Mouse (Mus musculus) CD4-positive helper T cell, adult 2 months (primary cell): ENCODE measurements around the gene Stx4a.

Experiments
- DNase-seq: peaks from one replicate; pipeline ENCODE4 v3.0.0-alpha.2; 2012; ENCODE audit warnings: low read depth, missing footprints, low spot score

The Stx4a gene

DNA sequence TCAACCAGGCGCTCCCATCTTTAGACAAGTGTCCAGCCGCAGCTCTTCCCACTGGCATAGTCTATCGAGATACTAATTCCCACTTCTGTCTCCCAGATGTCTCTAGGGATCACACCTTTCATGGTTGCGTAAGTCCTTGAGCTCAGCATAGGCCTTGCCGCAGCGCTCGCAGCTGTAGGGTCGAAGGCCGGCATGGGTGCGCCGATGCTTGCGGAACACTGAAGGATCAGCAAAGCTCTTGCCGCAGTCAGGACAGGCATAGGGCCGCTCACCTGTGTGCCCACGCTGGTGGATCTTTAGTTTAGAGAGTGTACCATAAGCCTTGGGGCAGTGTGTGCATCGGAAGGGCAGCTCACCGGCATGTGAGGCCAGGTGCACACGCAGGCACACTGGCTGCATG, 43.5 kb downstream of the Stx4a start:
- DNase-seq, result no peak

DNA sequence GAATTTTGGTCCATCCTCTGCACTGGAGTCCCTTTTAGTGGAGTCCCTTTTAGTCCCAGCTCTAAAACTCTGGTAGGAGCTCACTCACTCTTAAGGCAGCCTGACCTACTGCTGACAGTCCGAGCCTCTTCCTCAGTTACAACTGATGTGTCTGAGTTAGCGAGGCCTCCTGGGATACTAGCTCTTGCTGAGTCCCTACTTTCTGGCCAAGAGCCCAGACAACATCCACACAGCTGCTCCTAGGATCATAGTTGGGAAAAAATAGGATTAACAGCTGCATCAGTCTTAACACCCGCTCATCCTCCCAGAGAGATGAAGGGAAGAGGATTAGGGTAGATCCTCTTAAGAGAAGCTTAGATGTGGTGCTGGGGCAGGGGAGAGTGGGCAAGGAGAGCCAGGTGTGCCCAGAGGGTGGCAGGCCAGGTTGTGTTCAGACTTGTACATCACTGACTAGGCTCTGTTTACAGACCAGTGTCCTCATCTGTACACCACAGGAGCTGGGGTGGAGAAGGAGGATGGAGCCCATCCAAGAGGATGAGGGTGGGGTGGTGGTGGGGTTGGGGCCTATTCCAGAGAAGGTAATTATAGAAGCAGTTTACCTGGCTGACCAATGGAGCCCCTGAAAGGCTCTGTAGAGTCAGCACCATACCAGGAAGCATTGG, 45.2 kb downstream of the Stx4a start:
- no peak for DNase-seq

- DNase-seq, result no peak
Measured at GRCm38 (mm10) chr7:127870136-127870821, 46.2 kb downstream of the Stx4a start.

GRCm38 (mm10) chr7:127874812-127875626, 50.9 kb downstream of the Stx4a start:
- no peak for DNase-seq

DNA sequence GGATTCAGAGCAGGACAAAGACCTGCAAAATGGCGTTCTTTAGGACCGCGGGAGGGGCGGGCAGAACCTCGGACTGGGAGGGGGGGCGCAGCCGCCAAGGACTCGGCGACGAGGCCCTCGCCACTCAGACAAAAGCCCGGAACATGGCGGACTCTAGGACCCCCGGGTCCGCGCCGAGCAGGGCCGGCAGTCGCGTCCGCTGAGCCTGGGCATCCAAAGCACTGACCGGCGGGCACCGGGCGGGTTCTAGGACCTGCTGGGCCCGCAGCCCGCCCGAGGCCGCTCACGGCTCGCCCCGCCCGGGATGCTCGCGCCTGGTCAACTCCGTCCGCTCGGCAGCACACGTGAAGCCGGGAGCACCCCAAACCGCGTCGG, 51.5 kb downstream of the Stx4a start:
- DNase-seq, result peak; percentile 90

DNA sequence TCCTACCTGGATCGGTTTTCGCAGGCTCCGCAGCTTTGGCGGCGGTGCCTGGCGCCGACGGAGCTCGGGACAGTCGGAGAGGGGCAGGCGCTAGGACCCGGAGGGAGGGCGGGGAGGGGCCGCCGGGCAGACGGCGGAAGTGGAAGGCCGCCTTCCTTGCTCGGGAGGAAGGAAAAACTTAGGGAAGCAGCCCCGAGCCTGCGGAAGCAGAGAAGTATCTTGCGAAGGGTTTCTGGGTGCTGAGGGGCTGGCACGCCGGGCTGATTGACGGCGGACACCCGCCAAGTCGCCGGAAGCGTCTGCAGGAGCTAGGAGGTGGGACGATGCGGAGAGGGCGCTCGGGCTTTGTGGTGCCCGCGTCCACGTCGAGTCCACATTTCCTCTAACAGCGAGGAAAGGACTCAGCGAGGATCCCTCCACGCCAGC, 52.0 kb downstream of the Stx4a start, which contains the start of gene Zfp646:
TSS of gene Zfp646 (plus strand) at position 181 of the 426 bp plus-strand sequence.
- peak; percentile 93 for DNase-seq

GRCm38 (mm10) chr7:127876467-127877348, 52.6 kb downstream of the Stx4a start, which contains the start of gene Zfp668:
Zfp668 (minus strand) TSS chr7:127876828.
- peak; percentile 91 for DNase-seq

DNA sequence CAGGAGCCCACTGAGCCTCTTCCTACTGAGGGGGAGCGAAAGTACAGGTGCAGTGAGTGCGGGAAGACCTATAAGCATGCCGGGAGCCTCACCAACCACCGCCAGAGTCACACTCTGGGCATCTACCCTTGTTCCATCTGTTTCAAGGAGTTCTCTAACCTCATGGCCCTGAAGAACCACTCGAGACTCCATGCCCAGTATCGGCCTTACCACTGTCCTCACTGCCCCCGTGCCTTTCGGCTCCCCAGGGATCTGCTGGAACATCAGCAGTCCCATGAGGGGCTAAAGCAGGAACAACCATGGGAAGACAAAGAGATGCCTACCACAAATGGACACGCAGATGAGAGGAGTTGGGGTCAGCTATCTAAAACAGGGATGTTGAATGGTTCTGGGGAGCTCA, 55.2 kb downstream of the Stx4a start:
- no peak for DNase-seq

DNA sequence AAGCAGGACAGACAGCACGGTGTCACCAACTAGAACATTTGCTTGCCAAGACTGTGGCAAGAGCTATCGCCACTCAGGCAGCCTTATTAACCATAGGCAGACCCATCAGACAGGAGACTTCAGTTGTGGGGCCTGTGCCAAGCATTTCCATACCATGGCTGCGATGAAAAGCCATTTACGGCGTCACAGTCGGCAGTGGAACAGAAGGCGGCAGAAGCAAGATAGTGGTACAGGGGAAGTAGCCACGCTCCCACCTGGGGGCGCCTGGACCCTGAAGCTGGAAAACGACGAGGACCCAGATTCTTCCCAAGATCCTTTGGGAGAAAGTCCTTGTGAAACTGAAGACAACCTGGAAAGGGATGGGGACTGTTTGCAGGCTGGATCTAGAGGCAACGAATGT, 56.3 kb downstream of the Stx4a start:
- no peak for DNase-seq

DNA sequence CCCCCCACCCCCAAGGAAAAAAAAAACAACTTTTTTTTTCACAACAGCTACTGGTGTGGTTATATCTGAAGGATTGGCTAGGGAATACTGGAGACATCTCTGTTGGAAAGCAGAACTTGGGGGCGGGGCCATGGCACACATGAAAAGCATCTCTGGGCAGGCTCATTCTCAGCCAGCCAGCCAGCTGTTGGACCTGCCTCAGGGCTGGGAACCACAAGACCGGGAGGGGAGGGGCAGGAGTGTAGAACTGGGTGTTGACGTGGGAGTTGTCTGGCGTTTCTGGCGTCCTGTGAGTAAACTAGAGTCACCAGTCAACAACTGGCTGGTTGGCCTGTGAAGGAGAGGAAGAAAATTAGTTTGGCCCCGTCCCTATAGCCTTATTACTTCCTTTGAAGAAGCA, 61.9 kb downstream of the Stx4a start:
- DNase-seq, result no peak

GRCm38 (mm10) chr7:127886551-127886950, 62.5 kb downstream of the Stx4a start:
- DNase-seq, result no peak

DNA sequence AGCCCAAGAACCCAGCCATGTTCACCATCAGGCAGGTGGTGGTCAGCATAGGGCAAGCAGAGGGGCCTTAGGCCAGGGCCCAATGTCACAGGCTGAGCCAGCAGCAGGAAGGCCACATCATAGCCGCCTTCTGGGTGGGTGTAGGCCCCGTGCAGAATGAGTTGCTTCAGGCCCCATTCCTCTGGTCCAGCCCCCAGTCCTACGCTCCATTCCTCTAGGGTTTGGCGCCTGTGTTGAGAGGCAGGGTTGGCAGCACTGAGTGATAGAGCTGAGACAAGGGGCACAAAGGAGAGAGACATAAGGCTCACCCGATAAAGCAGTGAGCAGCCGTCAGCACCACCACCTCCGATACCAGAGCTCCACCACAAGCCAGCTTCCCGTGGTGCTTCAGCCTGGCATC, 63.1 kb downstream of the Stx4a start:
- no peak for DNase-seq

GRCm38 (mm10) chr7:127887781-127888180, 63.7 kb downstream of the Stx4a start:
- no peak for DNase-seq

- DNase-seq, result no peak
Measured at GRCm38 (mm10) chr7:127888821-127889220, 64.7 kb downstream of the Stx4a start.

DNA sequence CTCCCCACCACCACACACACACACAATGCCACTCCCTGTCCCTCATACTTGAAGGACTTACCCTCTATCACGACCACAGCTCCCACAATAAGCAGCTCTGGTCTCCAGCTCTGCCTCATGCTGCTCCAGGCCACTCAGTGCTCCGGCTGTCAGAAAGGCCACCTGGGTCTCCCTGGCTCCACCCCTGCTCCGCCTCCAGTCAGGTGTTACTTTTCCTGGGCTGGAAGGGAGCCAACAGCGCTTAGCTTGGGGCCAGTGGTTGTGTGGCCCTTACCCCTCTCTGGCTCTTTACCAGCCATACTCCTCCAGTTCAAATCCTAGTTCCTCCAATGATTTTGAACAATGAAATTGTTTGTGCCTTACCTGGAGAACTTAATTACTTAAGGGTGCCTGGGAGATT, 66.7 kb downstream of the Stx4a start, which contains the start of gene Prss53:
TSS of gene Prss53 (minus strand) at position 173 of the 400 bp plus-strand sequence.
- no peak for DNase-seq

DNA sequence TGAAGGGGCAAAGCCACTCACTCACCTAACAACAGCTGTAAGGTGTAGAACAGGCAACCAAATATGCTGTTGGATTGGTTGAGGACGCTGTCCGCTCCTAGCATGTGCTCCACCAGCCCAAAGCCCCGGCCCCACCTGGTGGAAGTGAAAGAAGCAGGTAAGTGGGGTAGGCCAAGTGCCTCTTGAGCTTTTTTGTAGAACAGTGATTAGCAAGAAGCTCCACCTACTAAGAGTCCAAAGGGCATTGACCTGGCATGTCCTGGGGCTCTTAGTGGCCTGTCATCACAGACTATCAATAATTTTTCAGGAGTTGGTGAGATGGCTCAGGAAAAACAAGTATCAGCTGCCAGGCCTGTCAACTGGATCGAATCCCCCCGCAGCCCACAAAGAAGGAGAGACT, 70.4 kb downstream of the Stx4a start:
- no peak for DNase-seq

DNA sequence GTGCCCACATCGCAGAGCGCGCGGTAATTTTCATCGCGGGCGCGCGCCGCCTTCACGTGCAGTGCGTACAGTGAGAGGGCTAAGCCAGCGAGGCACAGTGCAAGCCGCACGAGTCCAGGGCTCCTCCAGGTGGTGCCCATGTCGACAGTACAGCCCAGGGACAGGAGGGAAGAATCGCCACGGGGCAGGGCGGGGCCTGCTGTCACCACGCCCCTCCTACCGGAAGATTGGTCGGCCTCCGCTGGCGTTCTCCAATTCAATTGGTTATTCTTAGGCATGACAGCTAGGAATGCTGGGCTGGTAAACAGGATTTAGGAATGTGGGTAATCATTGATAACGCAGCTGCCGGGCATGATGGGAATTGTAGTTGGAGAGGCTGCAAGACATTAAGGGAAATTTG, 71.3 kb downstream of the Stx4a start, which contains the start of the genes Gm21974 and Vkorc1:
TSS of gene Gm21974 (minus strand) at position 13 of the 400 bp plus-strand sequence.
TSS of gene Vkorc1 (minus strand) at position 176 of the 400 bp plus-strand sequence.
- peak; percentile 90 for DNase-seq

DNA sequence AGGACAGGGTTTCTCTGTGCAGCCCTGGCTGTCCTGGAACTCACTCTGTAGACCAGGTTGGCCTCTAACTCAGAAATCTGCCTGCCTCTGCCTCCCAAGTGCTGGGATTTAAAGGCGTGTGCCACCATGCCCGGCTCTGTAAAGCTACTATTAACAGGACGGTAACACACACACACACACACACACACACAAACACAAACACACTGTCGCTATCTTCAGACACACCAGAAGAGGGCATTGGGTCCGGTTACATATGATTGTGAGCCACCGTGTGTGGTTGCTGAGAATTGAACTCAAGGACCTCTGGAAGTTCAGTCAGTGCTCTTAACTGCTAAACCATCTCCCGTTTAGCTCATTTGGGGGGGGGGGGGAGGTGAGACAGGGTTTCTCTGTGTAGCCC, 71.8 kb downstream of the Stx4a start:
- DNase-seq, result peak; percentile 16

DNA sequence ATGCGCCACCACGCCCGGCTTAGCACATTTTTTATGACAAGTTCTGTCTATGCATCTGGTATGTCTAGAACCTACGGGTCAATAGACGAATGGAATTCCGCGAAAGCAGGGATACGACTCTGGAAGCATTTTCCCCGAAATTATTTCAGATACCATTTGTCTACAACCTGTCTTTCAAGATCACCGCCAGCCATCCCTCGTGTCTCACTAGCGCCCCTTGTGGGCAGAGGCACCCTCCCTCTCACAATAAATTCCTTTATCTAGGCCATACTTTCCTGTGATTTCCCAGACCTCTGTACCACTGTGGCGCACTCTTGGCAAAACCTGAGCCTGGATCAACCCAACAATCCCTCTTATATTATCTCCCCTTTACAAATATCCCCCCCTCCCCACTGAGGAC, 72.3 kb downstream of the Stx4a start:
- DNase-seq, result peak; percentile 66

GRCm38 (mm10) chr7:127897542-127897941, 73.4 kb downstream of the Stx4a start:
- DNase-seq, result no peak
